15 mouse cellular contexts compared by ENCODE assay signal in the genomic region with DNA sequence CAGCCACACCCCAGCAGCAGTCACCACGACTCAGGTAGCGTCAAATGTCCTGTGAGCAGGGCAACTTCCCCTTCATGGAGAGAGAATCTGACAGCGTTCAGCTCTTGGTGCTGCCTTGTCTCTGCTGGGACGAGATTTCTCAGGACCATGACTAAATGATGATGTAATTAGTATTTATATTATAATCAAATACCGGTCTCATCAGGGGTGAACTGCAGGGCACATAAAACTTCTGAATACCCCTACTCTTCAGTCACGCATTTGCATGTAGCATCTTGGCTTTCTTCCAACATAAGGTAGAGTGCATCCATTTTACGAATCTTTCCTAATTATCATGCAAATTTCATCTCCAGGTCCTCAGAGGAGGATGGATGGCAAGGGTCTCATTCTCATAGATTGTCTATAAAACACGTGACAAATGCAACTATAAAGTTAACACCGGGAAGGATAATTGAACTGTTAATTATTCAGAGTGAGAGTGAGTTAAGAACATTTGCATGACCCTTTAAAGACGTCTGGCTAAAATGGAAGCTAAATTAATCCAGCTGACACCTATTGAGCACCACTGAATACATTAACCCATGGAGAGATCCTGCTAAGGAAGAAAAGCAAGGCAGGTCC. TPM values are rescaled to one million over a fixed set of nuclear protein-coding genes. Genes with fewer than 3 reads are reported as not detected.
"Had no signal": no experiment of that assay in that cellular context is flagged by ENCODE, and none has a peak within 500 bp of the region (broad histone marks: within the 10 kb centered on the region; RNA-seq: fewer than 3 reads in every experiment).

No protein-coding gene starts in this region.

- H3K9me3 ChIP-seq: limb, embryonic 12.5 days; liver, embryonic 13.5 days; lung, embryonic 15.5 days; midbrain, embryonic 15.5 days had no signal

- H3K36me3 ChIP-seq: limb, embryonic 12.5 days; liver, embryonic 13.5 days; lung, embryonic 15.5 days; midbrain, embryonic 15.5 days had no signal

- H3K4me2 ChIP-seq: limb, embryonic 12.5 days; liver, embryonic 13.5 days; lung, embryonic 15.5 days; midbrain, embryonic 11.5 days; midbrain, embryonic 15.5 days had no signal

- H3K27ac ChIP-seq: kidney, postnatal 0 days; limb, embryonic 12.5 days; liver, embryonic 13.5 days; lung, embryonic 15.5 days; macrophage; midbrain, embryonic 15.5 days; stomach, postnatal 0 days had no signal

- ATAC-seq: liver, postnatal 0 days; midbrain, embryonic 15.5 days had no signal

- H3K27me3 ChIP-seq: limb, embryonic 12.5 days; lung, embryonic 15.5 days; megakaryocyte, embryonic 14.5 days; midbrain, embryonic 15.5 days had no signal

- H3K4me3 ChIP-seq: limb, embryonic 12.5 days; liver, embryonic 13.5 days; lung, embryonic 15.5 days; megakaryocyte, embryonic 14.5 days; midbrain, embryonic 15.5 days had no signal

- DNase-seq: kidney, adult 9 months; kidney, postnatal 36 days; layer of hippocampus, adult 9-11 months; liver; liver, embryonic 13.5 days; liver, postnatal 0 days; lung, postnatal 14 days had no signal

- H3K4me1 ChIP-seq: liver, embryonic 13.5 days; lung, embryonic 15.5 days; megakaryocyte, embryonic 14.5 days; midbrain, embryonic 15.5 days had no signal

- H3K9ac ChIP-seq: limb, embryonic 12.5 days; liver, embryonic 13.5 days; liver, postnatal 0 days; lung, embryonic 15.5 days; midbrain, embryonic 15.5 days had no signal

RNA-seq across cellular contexts. Expression of a gene that starts 40.3 kb away (rescaled TPM):
- polyA plus RNA-seq: macrophage had no signal
